Mouse (Mus musculus): ENCODE results near the gene Gm49711.
"Not testable (repeated sequence)": the region's sequence is repeated elsewhere in the genome, so short reads cannot be mapped to it uniquely, and the experiment has no call there.

The Gm49711 gene

DNA sequence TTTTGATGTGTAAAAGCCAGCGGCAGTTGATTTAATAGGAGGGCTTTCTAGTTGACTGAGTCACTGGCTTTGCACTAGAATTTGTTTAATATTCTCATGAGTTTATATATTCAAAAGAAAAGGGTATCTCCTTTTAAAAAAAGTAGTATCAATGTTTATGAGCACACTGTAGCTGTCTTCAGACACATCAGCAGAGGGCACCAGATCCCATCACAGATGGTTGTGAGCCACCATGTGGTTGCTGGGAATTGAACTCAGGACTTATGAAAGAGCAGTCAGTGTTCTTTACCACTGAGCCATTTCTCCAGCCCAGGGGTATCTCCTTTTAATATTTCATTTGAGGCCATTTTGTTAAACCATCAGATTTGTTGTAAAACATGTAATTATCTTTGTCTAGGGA is 4.7 kb downstream of the Gm49711 start:
- no peak for DNase-seq (ENCODE audit: low spot score)

DNA sequence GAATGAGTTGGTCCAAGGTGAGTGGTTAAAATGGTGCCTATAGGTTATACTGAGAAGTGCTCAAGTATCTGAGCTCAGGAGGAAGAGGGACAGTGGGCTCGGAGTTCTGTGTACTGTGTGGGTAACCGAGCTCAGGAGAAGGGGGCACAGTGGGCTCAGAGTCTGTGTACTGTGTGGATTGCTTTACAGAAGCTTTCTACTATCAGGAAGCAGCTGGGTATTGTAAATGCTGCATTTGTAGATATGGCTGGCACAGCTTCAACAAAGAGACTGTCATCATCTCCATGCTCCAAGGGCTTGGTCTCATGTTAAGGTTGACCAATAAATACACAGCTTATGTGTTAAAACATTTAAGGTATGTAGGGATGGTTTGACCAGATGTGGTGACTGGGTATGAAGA is 6.7 kb downstream of the Gm49711 start:
- no peak for DNase-seq (ENCODE audit: low spot score)

DNA sequence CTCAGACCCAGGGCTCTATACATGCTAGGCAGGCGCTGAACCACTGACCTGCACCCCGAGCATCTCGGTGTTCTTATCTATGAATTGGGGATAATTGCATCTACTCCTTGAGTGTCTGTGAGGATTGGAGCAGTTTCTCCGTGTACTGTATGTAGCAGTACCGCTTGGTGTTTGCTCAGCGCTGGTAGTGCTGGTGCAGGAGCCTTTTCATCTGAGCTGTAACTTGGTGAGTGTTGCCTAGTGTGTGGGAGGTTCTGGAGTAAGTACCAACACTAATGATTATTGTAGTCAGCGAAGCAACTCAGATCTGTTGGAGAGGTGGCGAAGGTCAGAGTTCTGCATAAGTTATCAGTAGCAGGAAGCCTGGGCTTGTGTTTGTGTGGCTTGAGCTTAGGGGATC is 12.2 kb downstream of the Gm49711 start:
- no peak for DNase-seq (ENCODE audit: low spot score)

DNA sequence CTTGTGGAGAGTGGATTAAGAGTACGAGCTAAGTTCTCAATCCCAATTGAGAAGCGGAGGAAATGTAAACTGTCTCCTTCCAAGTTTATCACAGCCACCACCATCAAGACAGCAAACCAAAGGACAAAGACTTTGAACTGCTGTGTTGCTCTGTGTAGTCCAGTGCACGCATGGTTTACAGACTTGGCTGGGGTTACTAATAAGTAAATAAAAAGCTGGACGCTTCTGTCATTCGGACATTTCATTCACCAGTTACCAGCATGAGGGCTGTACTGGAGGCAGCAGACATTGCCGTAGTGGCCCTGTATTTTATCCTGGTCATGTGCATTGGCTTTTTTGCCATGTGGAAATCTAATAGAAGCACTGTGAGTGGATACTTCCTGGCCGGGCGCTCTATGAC is 18.7 kb downstream of the Gm49711 start:
- DNase-seq (ENCODE audit: low spot score) = no peak

DNA sequence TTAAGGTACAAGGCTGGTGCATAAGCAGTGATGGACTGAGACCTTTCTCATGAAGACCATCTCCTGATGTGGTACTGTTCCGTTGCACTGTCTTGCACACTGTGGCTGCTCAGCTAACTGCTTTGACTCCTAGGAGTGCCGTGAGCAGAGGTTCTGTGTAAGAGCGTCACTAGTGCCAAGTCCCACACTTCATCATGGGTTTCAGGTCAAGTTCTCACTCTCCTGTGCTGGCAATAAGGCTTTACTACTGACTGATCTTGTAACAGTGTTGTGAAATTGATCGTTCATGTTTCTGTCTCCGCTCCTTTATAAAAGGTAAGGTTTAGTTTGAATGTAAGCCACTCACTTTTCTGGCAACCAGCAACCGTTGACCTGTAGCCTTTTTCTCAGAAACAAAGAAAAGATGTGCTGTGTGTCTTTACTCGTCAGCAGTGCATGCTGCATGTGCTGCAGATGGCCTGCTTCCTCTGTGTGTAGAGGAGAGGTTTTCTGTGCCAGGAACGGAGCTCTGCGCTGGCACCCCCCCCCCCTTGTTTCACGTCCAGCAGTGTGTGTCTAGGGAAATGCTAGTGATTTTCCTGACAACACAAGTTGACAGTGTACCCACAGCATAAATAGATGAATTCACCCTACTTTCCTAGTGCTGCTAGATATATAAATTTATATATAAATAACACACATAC is 25.8 kb downstream of the Gm49711 start:
- no peak for DNase-seq (ENCODE audit: low spot score)

DNA sequence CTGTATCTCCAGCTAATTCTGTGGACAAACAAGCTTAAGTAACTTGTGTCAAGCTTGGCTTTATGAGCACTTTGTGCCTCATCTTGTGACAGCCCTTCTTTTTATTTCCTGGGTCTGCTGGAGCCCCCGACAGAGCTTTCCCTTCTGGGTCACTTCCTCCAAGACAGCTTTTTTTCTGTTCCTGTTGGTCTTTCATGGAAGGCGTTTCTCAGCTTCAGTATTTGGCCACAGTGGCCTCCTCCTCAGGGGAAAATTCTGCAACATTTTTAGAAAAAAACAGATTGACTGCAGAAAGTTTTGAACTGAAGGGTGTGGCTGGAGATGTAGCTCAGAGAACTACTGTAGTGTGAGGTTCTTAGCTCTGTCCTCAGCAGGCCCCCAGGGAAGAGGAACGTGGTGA is 31.1 kb downstream of the Gm49711 start:
- DNase-seq (ENCODE audit: low spot score) = no peak

DNA sequence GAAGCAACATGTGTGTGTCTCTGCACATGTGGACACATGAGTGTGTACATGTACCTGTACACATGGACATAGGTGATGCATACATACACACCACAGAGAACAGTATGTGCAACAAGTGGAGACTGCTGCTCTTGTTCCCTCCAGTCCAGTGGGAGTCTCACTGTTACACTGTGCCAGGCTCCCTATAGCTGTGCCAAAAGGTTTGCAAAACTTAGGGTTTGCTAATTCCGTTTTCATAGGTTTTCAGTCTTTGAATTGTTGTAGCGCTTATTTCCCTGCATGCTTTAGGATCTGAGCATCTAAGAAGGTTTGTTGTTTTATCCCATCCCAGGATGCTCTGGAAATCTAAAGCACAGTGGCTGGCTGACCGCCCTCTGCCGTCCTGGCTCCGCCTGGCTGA is 33.8 kb downstream of the Gm49711 start:
- no peak for DNase-seq (ENCODE audit: low spot score)

DNA sequence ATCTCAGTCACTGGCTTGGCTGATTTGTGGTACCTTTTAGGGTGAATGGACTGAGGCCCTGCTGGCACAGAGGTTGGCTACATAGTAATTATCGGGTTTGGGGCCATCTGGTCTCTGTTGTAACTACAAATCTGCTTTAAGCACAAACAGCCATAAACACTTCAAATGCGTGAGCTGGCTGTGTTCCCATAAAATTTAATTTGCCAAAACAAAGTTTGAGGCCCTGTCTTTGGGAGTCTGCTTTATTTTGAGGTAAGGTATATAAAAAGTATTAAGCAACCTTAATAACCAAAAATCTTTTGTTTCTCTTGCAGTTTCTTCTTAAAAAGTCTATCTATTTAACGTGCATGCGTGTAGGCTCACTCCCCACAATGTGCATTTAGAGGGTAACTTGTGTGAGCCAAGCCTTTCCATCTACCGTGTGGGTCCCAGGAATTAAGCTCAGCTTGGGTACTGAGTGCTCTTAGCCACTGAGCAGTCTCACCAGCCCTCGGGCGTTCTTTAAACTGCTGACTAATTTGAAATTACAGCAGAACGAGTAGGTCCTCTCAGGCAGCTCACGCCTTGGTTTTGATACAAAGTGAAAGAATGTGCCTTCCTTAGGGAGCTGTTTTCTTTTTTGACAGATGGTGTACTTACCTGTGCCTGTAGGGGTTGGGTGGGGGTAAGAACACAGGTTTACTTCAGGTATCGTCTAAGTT is 40.4 kb downstream of the Gm49711 start:
- no peak for DNase-seq (ENCODE audit: low spot score)

DNA sequence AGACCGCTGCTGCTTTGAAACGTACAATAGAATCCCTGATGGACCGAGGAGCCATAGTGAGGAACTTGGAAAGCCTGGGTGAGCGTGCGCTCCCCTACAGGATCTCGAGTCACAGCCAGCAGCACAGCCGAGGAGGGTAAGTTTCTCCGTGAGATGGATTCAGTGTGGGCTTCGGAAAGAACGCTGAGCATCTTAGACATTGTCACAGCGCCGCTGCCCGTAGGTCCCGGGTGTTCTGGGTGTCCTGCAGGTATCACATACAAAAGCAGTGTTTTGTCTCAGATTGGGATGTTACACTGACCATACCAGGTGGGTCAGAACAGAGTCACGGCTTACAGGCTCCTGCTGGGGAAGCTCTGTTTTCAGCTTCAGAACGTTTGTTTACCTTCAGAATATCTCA is 41.5 kb downstream of the Gm49711 start:
- no peak for DNase-seq (ENCODE audit: low spot score)

DNA sequence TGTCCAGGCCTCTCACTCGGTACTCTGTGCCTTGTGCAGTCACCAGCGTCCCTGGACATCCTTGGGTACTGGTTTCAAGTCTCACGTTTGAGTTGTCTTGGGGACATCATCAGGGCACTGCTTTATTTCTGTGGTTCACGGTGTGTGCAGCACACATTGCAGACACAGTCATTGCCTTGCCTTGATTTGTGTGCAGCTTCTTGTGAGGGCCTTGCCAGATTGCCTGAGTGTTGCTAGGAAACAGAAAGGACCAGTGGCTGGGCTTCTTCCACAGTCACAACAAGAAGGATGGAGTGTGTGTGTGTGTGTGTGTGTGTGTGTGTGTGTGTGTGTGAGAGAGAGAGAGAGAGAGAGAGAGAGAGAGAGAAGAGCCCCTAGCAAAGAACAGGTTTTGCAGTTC is 42.0 kb downstream of the Gm49711 start:
- no peak for DNase-seq (ENCODE audit: low spot score)

DNA sequence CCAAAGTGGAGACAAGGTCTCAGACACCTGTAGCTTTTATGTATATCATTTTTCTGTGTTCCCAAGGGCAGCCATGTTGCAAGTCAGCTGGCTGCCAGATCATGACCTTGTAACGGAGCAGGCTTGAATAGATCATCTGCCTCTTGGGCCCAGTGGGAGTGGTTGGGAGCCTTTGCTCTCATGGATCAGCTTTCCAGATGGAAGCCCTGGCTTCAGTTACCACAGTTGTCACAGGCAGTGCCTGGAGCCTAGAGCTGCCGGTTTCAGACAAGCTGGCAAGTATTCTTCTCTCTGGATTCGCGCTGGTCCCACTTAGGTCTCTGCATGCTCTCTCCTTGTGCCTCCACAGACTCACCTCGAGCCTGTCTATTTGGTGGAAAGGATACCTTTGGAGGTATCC is 44.0 kb downstream of the Gm49711 start:
- DNase-seq (ENCODE audit: low spot score) = no peak

DNA sequence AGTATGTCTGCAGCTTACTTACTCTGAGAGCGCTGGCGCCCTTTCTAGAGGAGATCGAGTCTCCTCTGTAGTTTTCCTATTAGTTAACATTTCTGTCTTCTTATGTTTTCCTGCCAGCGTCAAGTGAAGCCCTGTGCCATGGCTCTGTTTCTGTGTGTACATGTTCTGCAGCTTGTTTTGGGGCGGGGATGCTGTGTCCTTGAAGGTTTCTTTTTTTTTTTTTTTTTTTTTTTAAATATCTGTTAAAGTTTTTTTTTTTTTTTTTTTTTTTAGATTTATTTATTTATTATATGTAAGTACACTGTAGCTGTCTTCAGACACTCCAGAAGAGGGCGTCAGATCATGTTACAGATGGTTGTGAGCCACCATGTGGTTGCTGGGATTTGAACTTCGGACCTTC is 44.8 kb downstream of the Gm49711 start:
- not testable (repeated sequence) for DNase-seq (ENCODE audit: low spot score)

DNA sequence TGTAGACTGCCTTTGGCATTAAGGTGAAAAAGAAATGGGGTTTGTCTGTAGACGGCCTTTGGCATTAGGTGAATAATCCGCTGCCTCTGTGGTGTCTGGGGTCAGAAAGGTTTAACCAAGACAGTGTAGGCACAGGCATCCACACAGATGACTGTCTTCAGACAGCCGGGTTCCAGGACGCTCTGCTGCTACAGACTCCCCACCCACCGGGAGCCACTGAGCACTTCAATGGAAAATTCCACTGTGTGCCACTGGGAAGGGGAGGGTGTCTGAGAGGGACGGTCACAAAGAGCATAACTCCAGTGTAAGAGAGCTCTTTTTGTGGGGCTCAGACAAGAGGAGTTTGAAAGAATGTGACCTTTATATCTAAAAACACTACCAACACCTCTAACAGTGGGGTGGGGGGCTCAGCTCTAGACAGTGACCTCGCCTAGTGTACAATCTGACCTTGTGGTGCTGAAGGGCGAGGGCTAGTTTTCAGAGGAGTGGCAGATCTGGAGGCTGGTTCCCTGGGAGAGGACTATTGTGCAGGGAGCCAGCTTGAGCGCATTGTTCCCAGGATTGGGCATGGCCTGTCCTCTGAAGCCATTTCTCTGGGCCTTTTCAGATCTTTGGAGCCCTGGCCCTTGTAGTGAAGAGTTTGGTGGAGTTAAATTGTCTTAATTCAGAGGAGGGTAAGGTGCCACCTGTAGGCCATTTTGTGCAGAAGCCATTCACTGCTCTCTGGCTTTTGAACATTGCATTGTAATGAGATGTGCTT is 45.6 kb downstream of the Gm49711 start:
- DNase-seq (ENCODE audit: low spot score) = no peak

DNA sequence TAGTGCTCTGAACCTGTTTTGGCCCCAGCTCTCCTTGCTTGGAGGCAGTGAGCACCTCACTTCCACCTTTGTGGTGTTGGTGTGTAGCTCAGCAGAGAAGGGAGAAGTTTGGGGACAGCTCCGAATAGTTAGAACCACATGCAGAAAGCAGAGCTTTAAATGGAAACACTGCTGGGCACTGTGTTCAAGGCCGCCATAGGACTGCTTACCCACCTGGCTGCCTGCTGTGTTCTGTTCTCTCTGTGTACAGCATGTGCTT is 46.1 kb downstream of the Gm49711 start:
- no peak for DNase-seq (ENCODE audit: low spot score)

DNA sequence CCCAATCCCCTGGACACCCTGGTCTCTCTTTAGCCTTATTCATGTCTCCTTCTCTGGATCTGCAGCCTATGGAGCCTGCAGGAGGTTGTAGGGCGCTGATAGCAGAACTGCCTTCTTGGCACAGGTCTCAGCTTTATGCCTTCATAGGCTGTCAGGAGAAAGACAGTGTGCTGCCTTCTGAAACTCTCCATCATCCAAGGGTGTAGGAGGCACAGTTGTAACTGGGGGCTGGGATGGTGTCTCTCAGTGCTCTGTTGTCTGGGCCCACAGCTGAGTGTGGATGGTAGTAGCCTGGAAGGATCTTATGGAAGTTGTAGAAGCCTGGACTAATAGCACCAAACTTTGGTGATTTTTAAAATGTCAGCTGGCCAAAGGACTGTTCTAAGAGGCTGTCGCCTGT is 46.8 kb downstream of the Gm49711 start:
- DNase-seq (ENCODE audit: low spot score) = no peak

DNA sequence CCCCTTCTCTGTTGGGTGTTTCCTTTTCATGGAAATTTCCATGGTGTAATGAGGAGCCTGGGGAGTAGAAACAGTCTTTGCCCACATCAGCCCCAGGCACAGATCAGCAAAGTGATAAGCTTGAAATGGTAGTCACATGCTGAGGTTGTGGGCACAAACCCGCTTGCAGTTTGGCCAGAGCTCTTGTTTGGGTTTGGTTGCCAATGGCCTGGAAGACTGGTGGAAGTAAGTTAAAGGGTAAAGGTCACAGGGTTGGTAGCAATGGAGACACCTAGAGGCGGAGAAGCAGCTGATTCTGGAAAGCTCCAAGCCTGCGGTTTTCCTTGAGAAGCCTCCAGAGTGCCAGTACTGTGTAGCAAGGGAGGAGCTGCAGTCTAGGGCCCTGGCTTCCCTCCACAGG is 47.5 kb downstream of the Gm49711 start:
- no peak for DNase-seq (ENCODE audit: low spot score)

DNA sequence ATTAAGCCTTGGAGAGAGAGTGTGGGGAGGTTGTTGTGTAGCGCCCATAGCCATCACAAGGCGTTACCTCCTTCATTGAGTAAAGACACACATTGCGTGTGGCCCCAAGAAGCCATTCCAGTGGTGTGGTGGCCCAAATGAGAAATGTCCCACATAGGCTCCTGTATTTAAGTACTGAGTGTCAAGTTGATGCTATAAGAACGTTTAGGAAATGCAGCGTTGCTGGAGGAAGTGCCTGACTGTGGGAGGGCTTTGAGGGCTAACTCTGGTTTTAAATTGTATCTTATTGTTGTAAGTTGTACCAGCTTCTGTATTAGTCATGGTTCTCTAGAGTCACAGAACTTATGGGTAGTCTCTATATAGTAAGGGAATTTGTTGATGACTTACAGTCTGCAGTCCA is 49.2 kb downstream of the Gm49711 start:
- DNase-seq (ENCODE audit: low spot score) = no peak

DNA sequence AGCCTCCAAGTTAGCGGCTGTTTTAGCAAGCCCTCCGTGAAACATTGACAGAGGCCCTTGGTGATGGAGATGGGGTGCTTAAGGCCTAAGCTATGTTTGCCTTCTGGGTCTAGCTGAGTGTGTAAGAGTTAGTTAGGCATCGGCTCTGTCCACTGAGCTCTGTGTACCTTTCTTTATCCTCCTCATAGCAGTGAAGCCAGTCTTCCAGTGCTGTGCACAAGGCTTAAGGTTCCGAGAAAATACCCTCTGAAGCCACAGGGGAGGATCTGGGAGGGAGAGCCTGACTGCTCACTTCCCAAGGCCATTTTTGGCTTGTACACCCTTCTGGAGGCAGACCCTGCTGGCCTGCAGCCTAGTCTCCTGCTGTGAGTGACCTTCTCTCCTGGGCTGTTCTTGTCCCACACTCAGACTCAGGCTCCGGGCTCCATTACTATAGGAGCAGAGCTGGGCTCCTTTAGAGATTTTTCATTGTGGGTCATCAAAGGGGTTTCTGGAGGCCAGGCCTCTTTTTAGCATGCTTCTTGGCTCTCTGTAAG is 56.7 kb downstream of the Gm49711 start:
- DNase-seq (ENCODE audit: low spot score) = no peak

DNA sequence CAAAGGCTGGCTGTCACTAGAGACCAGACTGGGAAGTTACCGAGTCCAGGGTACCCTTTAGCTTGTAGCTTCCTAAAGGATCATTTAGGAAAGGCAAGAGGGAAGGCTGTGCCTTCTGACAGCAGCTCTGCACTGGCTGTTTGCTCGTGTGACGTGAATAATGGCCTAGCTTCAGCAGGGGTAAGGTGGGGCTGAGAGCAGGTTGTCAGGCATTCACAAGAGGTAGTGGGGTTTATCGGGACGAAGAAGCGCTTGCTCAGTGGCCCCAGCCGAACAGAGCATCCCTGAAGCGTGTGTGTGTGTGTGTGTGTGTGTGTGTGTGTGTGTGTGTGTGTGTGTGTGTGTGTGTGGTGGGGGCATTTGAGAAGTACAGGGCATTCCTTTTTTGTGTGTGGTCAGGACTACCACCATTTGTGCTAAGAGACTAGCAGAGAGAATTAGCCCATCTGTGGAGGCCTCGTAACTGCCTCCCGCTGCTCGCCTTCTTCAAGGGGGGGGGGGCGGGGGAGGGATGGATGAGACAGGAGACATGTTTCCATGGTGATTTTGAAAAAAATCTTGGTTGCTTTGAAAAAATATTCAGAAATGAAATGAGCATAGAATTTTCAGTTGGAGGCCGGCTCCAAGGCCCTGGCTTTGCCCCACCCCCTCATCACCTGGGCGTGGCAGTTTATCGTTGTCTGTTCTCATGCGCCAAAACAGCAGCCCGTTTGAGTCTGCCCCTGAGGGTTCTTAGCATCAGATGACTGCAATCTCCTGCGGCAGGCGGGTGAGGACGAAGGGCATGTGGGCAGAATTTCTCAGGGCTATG is 57.7 kb downstream of the Gm49711 start:
- peak; percentile 51 for DNase-seq (ENCODE audit: low spot score)

DNA sequence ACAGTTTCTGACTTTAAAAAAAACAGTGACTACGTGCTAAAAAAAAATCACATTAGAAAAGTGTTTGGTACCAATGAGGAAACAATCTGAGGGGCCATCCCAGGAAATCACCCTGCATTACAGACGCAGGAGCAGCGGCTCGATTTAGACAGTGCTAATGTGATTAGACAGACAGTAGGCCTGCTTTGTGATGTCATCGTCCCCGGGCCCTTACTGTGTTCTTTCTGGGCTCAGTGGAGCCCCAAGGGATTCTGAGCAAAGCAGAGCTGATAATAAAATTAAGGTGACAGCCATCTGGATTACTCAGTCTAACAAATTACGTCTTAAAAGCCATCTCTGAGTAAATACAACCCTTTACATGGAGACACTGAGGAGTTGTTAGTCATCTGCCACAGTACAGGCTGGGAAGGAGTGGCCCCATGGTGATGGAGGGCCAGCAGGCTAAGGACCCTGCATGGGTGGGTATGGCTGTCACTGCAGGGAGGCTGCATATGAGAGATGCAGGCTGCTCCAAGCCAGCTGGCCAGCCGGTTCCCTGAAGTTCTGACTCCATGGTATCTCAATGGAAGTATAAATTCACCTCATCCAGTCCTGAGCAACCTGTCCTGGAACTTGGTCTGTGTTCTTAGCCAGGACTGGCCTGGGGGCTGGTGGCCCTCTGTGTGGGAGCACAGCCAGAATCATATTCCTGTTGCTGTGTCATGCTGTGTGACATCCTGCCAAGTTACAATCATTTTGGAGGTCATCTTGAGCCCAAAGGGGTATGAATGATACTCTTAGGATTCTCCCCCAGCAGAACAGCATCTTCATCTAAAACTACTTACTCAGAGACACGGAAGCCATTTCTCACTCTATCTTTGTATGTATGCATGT is 59.5 kb downstream of the Gm49711 start:
- DNase-seq (ENCODE audit: low spot score) = no peak

DNA sequence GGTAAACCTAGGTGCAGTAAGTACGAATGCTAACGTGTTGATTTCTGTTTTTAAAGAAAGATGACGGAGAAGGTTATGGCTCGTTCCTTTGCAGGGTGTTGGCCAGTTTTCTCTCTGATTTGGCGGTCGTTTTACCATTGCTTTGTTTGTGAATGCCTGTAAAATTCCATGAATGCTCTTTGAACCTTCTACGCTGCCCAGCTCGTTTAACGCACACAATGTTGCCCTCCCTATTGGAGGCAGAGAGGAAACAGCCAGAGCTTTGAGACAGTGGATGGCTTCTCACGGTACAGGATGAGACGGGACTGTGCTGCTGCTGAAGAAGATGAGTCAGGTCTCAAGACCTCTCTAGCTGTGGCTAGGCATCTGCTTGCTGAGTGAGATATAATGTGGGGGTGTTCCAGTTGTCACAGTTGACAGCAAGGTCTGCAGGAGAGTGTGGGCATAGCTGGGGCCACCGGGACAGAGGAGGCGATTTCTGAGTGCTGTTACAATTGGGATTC is 60.9 kb downstream of the Gm49711 start:
- DNase-seq (ENCODE audit: low spot score) = no peak
